Mouse (Mus musculus) small intestine, adult 2 months (tissue): ENCODE data around the gene Bscl2.

ENCODE experiments used
- CTCF ChIP-seq: fragments of 200-500 bp; IDR thresholded peaks from 2 replicates; pipeline ENCODE4 v1.5.1; 2012; ENCODE audit warnings: low read depth, mild to moderate bottlenecking, control low read depth, inconsistent platforms, low read length, moderate library complexity, mixed read lengths; ENCODE audit not compliant: insufficient replicate concordance, insufficient read length; ENCODE audit errors: extremely low read depth
- POLR2A ChIP-seq: fragments of 200-500 bp; IDR thresholded peaks from 2 replicates; pipeline ENCODE4 v1.6.1; 2012; ENCODE audit warnings: low read depth, mild to moderate bottlenecking, control low read depth, inconsistent platforms, low read length, moderate library complexity

DNA sequence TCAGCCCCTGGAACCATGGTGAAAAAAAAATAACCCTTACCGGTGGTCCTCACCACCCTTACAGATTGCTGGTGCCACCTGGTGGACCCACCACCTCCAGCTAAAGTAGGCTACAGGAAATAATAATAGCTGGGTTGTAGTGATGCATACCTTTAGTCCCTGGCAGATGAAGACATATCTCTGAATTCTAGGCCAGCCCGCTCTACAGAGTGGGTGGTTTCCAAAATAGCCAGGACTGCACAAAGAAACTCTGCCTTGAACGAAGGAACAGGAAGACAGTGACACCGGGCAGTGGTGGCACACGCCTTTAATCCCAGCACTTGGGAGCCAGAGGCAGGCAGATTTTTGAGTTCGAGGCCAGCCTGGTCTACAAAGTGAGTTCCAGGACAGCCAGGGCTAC is 27.0 kb downstream of the Bscl2 start:
- TF ChIP-seq CTCF (no peak), POLR2A (no peak)
